Mouse (Mus musculus): ENCODE measurements around the gene Samd4.

- TF ChIP-seq CTCF (IDR thresholded peaks at IDR 0.05; ENCODE audit: low read depth, low read length) (no peak), TAL1 (conservative IDR thresholded peaks at IDR 0.05; ENCODE audit: low read depth, low read length) (no peak), GATA1 (IDR thresholded peaks at IDR 0.05; ENCODE audit: borderline replicate concordance, low read length) (no peak)
These were observed 200.7 kb downstream of the Samd4 start for GRCm38 (mm10) chr14:47083311-47083710.

Data from G1E (cell line).